Mouse (Mus musculus): ENCODE measurements at regions not wholly inside any gene's neighbourhood (a gene's known extent, or its start where the extent isn't known, plus 50 kb on each side); places are given as distances from the start of the nearest gene placed in this dataset.
A peak's percentile ranks its signal among the peaks of the same experiment; 100 is the strongest.

DNA sequence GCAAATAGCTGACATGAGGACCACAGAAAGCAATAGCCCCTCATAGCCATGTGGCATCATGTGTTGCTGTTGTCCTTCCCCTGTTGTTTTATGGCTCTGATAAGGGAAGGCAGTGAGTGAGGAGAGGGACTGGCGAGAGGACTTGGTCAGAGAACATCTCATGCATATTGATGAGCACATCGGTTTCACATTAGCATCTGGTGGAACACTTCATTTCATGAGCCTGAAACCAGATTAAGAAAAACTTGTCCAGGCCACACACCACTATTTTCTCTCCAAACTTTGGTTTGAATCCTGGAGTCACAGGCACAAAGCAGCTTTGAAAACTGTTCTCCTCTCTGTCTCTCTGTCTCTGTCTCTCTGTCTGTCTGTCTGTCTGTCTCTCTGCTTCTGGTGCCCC is 451.0 kb upstream of the Mgmt start:
- no peak overlapping the region for H3K4me3 ChIP-seq (ENCODE audit: insufficient read depth, low read depth, low read length)
- H3K4me1 ChIP-seq (ENCODE audit: control insufficient read depth, insufficient read depth, insufficient read length, low read length): no peaks in the 10 kb centered on the region
- no peak overlapping the region for H3K27ac ChIP-seq (replicated peaks; ENCODE audit: low read depth, low read length)

DNA sequence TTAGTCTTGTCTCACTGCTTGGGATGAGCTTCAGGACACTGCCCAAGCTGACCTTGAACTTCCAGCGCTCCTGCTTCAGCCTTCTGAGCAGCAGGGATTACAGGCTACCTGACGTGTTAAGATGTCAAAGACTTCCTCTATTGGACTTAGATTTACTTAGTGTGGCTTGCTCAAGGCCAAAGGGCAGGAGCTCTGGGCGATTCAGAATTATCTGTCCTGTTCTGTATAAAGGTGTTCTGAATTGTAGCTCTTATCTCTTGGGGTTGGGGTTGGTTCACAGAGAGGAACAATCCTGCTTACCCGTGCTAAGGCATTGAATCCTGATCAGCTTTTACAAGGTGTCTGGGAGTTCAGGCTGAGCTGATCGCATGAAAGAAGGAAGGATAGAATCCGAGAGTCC is 449.3 kb upstream of the Mgmt start:
- H3K4me1 ChIP-seq (ENCODE audit: control insufficient read depth, insufficient read depth, insufficient read length, low read length): no peaks in the 10 kb centered on the region
- H3K27ac ChIP-seq (replicated peaks; ENCODE audit: low read depth, low read length): no peak overlapping the region
- no peak overlapping the region for H3K4me3 ChIP-seq (ENCODE audit: insufficient read depth, low read depth, low read length)

DNA sequence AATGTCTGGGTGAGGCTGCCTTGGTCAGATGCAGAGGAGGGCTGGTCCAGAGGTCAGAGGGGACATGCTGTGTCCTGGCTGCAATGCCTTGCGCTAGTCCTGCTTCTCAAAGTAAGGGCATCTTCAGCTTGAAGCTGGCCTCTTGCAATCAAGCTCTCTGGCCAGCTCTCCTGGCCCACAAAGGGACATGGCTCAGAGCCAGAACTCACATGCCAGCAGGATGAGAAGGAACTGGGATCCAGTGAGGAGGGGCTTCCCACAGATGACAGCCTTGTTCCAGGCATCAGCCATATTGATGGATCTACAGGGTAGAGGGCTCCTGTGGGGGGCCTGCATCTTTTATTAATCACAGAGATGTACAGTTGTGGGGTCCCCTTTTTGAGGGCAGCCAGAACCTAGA is 445.1 kb upstream of the Mgmt start:
- no peak overlapping the region for H3K4me3 ChIP-seq (ENCODE audit: insufficient read depth, low read depth, low read length)
- no peaks in the 10 kb centered on the region for H3K4me1 ChIP-seq (ENCODE audit: control insufficient read depth, insufficient read depth, insufficient read length, low read length)
- H3K27ac ChIP-seq (replicated peaks; ENCODE audit: low read depth, low read length): no peak overlapping the region

DNA sequence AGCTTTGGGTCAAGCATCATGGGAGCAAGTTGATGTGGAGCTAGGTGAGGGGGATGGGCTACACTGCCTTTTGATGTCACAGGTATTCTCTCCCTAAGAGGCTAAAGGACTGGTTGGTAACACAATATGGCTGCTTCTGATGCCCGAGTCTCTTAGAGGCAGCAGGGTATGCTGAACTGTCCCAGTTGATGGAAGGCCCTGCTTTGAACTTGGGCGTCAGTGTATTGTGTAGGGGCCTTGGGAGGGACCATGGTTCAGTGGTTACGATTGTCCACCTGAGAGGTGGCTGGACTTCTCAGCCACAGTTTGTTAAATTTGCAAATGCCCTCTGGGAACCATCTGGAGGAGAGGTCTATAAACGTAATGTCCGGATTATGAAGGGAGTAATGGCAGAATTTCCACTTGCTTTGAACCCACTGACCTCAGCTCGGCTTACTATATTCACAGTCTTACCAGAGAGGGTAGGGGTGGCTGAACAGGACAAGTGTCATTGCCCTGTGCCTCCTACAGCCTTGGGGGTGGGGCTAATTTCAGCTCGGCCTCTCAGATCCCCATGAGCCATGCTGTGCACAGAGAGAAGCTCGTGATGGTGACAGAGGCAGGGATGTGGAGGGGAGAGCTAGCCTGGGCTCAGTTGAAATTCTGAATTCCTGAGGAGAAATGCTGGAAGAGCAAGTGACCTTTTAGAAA is 442.6 kb upstream of the Mgmt start:
- H3K4me3 ChIP-seq (ENCODE audit: insufficient read depth, low read depth, low read length): no peak overlapping the region
- H3K27ac ChIP-seq (replicated peaks; ENCODE audit: low read depth, low read length): no peak overlapping the region
- peaks cover 5% of the 10 kb centered on the region; the same call in 1 of the 2 replicates for H3K4me1 ChIP-seq (ENCODE audit: control insufficient read depth, insufficient read depth, insufficient read length, low read length)

DNA sequence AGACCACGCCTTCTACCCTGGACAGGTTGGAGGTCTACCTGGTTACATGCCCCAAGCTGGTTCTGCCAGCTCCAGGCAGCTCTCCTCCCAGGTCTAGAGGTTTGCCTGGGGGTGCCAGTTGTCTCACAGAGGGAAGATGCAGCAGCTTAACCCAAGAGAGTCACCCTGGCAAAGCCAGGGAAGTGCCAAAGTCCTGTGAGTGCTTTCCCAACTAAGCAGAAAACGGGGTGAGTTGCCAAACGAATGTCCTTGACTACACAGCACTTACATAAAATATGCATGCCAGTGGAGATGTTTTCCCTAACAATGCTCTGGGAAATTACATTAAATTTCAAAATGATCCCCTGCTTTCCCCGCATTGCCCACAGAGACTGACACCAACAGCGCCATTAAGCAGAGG is 441.9 kb upstream of the Mgmt start:
- Histone ChIP-seq H3K4me1 (ENCODE audit: control insufficient read depth, insufficient read depth, insufficient read length, low read length) (peaks cover 5% of the 10 kb centered on the region; the same call in 1 of the 2 replicates), H3K27ac (replicated peaks; ENCODE audit: low read depth, low read length) (no peak overlapping the region), H3K4me3 (ENCODE audit: insufficient read depth, low read depth, low read length) (no peak overlapping the region)

DNA sequence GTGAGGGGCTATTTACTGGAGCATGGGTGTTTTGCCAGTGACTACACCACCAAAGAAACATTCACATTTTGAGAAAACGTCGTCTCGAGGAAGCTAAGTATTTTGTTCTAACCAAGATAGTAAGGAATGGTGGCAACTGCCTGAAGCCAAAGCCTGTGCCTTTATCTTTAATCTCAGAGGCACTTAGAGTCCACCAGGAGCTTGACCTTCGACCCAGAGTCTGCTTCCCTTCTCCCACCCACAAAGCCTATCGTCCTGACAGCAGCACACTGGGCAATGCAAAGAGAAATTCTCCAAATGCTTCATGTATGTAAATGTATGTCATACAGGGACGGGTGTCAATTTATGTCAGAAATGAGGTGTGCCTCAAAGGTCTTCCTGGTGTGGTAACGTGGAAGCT is 437.2 kb upstream of the Mgmt start:
- peaks cover 5% of the 10 kb centered on the region; the same call in 1 of the 2 replicates for H3K4me1 ChIP-seq (ENCODE audit: control insufficient read depth, insufficient read depth, insufficient read length, low read length)
- no peak overlapping the region for H3K27ac ChIP-seq (replicated peaks; ENCODE audit: low read depth, low read length)
- no peak overlapping the region for H3K4me3 ChIP-seq (ENCODE audit: insufficient read depth, low read depth, low read length)

DNA sequence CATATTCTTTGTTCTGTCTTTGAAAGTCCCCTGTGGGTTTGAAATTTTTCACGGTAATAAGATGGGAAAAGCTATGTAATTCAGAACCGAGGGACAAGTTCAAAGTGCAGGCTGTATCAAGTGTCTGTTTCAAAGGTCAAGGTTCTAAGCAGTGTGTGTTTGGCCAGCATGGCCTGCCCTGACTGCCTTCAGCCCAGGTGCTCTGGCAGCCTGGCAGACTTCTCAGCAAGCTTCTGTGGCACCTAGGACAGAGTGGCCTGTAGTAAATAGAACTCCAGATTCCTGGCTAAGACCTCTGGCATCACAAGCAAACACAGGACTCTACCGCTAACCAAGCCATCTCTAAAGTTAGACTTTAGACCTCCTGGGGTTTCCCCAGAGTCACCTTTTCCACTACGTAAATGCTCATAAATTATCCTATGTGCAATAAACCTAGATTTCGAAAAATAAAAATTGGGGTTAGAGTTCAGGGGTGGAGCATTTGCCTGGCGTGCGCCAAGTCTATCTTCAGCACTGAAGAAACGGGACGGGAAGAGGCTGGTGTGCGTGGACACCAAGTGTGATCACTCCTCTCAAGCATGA is 436.5 kb upstream of the Mgmt start:
- Histone ChIP-seq H3K4me3 (ENCODE audit: insufficient read depth, low read depth, low read length) (no peak overlapping the region), H3K27ac (replicated peaks; ENCODE audit: low read depth, low read length) (peak overlapping the region; percentile 58)

DNA sequence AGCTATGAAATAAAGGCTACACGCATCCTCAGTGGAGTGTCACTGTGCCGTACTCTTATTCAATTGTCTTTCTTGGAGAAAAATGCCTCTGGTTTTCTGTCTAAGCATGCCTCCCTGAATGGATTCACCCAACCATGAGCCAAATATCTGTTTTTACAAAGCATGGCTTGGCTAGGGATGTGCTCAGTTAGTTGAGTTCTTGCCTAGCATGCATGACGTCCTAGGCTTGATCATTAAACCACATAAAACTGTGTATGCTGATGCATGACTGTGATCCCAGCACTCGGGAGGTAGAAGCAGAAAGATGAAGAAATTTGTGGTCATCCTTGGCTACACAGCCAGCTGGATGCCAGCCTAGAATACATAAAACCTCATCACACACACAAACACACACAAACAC is 417.3 kb upstream of the Mgmt start:
- H3K27ac ChIP-seq (replicated peaks; ENCODE audit: low read depth, low read length): no peak overlapping the region
- peaks cover 9% of the 10 kb centered on the region for H3K4me1 ChIP-seq (ENCODE audit: control insufficient read depth, insufficient read depth, insufficient read length, low read length)
- H3K4me3 ChIP-seq (ENCODE audit: insufficient read depth, low read depth, low read length): no peak overlapping the region

More for the DNA sequence above, 436.5 kb upstream of the Mgmt start:
- H3K4me1 ChIP-seq (ENCODE audit: control insufficient read depth, insufficient read depth, insufficient read length, low read length): peaks cover 5% of the 10 kb centered on the region; the same call in 1 of the 2 replicates

DNA sequence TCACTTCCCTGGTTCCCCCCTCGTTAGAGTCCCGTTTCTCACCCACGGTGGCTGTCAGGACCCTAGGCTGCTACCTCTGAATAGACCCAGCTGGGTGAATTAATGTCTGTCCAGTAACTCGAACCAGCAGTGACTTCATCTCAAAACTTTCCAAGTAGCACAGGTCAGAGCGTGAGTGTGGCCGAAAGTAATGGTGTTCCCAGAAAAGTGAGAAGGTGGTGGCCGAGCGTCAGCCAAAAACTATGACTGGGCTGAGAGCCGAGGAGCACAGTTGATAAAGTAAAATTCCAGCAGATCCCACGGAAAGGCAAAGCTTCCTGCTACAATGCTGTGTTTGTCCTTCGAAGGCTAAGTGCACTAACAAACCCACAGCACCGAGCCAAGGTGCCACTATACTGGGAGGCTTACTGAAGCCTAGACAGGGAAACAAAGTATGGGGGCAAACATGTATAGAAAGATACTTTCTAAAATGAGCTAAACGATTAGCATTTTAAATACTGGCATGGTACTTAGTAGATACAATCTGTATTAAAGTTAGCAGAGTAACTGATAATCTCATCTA is 413.7 kb upstream of the Mgmt start:
- 0 out of 2 replicates have a peak overlapping the region, but pooled peaks have one; percentile 50 for H3K27ac ChIP-seq (replicated peaks; ENCODE audit: low read depth, low read length)
- peaks cover 19% of the 10 kb centered on the region for H3K4me1 ChIP-seq (ENCODE audit: control insufficient read depth, insufficient read depth, insufficient read length, low read length)

DNA sequence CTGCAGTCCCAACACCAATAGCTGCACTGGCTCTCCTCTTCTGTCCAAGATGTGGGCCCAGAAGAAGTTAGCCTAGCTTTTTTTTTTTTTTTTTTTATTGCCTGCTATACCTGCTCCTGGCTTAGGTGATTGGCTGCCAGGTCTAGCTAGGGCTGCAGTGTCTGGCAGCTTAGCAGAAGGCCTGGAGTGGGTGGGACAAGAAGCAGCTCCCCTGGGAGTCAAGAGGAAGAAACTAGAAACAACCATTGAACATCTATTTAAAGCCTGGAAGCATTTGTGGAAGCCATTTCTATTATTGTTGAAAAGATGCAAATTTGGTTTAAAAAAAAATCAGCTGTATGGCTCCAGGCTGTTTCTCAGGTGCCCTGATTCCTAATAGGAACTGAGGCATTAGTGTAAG is 411.2 kb upstream of the Mgmt start:
- Histone ChIP-seq H3K27ac (replicated peaks; ENCODE audit: low read depth, low read length) (no peak overlapping the region), H3K4me1 (ENCODE audit: control insufficient read depth, insufficient read depth, insufficient read length, low read length) (peaks cover 19% of the 10 kb centered on the region), H3K4me3 (ENCODE audit: insufficient read depth, low read depth, low read length) (no peak overlapping the region)

More for the DNA sequence above, 413.7 kb upstream of the Mgmt start:
- H3K4me3 ChIP-seq (ENCODE audit: insufficient read depth, low read depth, low read length): no peak overlapping the region

DNA sequence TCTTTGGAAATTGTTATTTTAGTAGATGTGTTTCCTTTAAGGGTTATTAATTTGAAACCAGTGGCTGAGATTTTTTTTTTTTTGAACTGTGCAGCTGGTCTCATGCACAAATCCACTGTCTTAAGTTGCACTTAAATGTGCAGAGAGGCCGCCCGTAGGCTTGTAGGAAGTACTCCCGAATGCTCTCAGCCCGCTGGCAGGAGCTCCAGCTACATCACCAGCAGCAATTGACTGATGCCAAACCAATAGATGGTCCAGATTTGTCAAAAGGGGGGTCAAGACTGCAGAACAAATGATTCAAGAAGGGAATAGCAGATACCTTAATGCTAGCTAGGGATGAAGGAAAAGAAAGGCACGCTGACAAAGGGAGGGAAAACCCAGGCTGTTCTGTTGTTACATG is 406.9 kb upstream of the Mgmt start:
- Histone ChIP-seq H3K4me1 (ENCODE audit: control insufficient read depth, insufficient read depth, insufficient read length, low read length) (peaks cover 7% of the 10 kb centered on the region), H3K27ac (replicated peaks; ENCODE audit: low read depth, low read length) (no peak overlapping the region), H3K4me3 (ENCODE audit: insufficient read depth, low read depth, low read length) (no peak overlapping the region)

DNA sequence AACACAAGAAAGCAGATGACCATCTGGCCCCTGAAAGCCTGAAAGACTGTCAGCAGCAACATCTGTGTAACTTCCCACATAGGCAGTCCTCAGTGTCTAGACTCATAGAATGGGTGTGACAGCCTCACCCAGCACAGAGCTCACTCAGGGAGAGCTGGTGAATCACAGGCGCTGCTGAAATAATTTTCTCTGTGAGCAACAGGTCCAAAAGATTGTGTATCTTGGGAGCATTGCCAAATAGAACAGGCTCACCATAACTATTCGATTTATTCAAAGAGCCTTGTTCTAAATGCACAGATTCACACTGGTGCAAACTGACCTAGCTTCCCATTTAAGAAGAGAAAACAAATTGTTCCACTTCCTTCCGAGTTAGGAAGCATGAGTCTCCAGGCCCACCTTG is 399.6 kb upstream of the Mgmt start:
- Histone ChIP-seq H3K27ac (replicated peaks; ENCODE audit: low read depth, low read length) (no peak overlapping the region), H3K4me3 (ENCODE audit: insufficient read depth, low read depth, low read length) (no peak overlapping the region), H3K4me1 (ENCODE audit: control insufficient read depth, insufficient read depth, insufficient read length, low read length) (peaks cover 18% of the 10 kb centered on the region)

DNA sequence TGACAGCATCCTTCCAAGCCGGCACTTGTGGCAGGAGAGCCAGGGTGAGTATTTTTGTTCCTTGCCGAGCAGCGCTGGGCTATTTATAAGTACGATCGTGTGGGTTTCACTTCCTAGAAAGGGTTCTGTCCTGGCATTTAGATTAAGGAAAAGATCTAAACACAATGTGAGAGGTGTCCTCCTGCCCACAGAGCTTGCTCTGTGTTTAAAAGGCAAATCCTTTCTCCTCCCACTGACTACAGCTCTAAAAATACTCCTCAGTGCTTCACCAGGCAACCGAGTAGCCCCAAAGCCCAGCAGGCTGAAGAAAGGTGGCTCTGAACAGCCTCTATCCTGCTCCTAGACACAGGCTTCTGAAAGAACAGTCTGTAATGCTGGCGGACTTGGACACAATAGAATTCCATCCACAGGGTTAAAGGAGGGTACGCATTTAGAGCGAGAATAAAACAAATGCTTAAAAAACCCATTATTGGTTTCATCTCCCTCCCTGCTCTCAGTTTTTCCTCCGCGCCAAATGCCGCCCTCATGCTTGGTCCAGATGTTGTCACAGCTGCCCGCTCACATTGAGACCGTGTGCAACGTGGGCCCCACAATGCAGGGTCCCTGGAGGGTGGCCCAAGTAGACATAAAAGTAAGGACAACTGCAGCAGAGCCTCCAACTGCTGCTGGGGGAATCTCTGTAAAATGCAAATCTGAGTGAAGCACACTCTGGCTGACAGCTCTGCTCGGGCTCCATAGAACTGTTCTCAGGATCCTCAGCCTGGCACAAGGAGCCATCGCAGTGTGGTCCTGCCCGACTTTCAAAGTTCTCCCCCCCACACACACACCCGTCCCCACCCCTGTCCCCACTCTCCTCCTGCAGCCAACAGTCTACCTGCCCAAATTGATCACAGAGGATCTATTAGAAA is 397.8 kb upstream of the Mgmt start:
- Histone ChIP-seq H3K27ac (replicated peaks; ENCODE audit: low read depth, low read length) (0 out of 2 replicates have a peak overlapping the region, but pooled peaks have one; percentile 3), H3K4me1 (ENCODE audit: control insufficient read depth, insufficient read depth, insufficient read length, low read length) (peaks cover 18% of the 10 kb centered on the region), H3K4me3 (ENCODE audit: insufficient read depth, low read depth, low read length) (0 out of 2 replicates have a peak overlapping the region, but pooled peaks have one; percentile 11)

DNA sequence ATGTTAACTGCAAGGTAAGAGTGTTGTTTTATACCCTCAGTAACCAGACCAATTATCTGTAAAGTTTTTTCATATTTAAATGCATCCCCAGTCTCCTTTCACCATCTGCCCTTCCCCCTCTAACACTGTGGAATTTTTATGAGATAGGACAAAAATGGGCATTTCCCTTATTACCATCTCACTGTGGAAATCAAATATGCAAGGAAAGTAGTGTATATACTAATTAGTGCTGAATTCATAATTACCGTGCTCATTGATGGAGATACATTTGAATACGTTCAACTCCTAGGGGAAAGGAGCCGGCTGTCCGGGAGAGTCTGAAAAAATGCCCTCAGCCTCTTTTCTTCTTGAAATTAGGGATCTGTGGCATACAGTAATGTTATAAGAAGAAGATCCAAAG is 394.4 kb upstream of the Mgmt start:
- H3K27ac ChIP-seq (replicated peaks; ENCODE audit: low read depth, low read length): no peak overlapping the region
- peaks cover 17% of the 10 kb centered on the region for H3K4me1 ChIP-seq (ENCODE audit: control insufficient read depth, insufficient read depth, insufficient read length, low read length)
- H3K4me3 ChIP-seq (ENCODE audit: insufficient read depth, low read depth, low read length): no peak overlapping the region

DNA sequence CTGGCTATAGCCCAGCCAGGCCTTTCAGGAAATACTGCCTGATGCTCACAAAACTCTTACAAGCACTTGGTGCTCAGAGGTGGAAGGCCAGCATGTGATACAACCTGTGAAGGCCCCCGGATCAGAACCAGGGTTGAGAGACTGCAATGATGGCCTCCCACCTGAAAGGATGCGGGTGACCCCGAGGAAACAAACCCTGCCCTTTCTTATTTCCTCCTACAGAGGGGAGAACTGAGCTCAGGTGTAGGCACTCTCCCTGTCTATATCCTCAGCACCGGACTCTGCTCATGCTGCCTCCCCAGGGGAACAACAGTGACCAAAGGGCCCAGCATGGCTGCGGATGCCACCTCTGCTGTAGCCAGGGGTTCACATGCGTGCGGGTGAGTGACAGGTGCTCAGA is 393.3 kb upstream of the Mgmt start:
- H3K27ac ChIP-seq (replicated peaks; ENCODE audit: low read depth, low read length): no peak overlapping the region
- no peak overlapping the region for H3K4me3 ChIP-seq (ENCODE audit: insufficient read depth, low read depth, low read length)
- H3K4me1 ChIP-seq (ENCODE audit: control insufficient read depth, insufficient read depth, insufficient read length, low read length): peaks cover 10% of the 10 kb centered on the region
